Mouse (Mus musculus): ENCODE data around the gene Slc27a3. TPM values are rescaled to one million over a fixed set of nuclear protein-coding genes. Genes with fewer than 3 reads are reported as not detected.

Gene Slc27a3
- polyA plus RNA-seq, 2 experiments: 1.0 to 2.1 TPM

- ATAC-seq (ENCODE audit: insufficient read depth): peak; percentile 29; the same call in 1 of the 2 replicates
- peak in 1 of 3 experiments; percentile 24 for DNase-seq (ENCODE audit: low read depth in 3 of 3, low spot score in 3 of 3)
- no peaks in the 10 kb centered on the region for H3K36me3 ChIP-seq (replicated peaks; ENCODE audit: control insufficient read depth, insufficient read depth, low read depth)
- TF ChIP-seq EP300 (IDR thresholded peaks at IDR 0.05; ENCODE audit: low read depth): no peak
- TF ChIP-seq CTCF (IDR thresholded peaks at IDR 0.05; ENCODE audit: low read depth): no peak
- H3K9me3 ChIP-seq (ENCODE audit: control insufficient read depth, low read length): no peaks in the 10 kb centered on the region
- 0% methylated on average over 12 of the region's 12 CpGs for WGBS (ENCODE audit: insufficient replicate concordance)
- H3K27ac ChIP-seq: peak overlapping the region; percentile 82
- peaks cover 39 to 43% of the 10 kb centered on the region in 2 experiments for H3K4me1 ChIP-seq (replicated peaks; ENCODE audit: control insufficient read depth in 2 of 2, insufficient read depth in 2 of 2, low read length in 1 of 2)
- peak overlapping the region; percentile 84 for H3K9ac ChIP-seq (replicated peaks)
- peak overlapping the region; percentile 97 for H3K4me2 ChIP-seq (ENCODE audit: low read depth)
- H3K27me3 ChIP-seq (ENCODE audit: control insufficient read depth, insufficient read depth, low read length): no peaks in the 10 kb centered on the region
- peak overlapping the region; percentile 76 to 79 for H3K4me3 ChIP-seq (ENCODE audit: insufficient read depth in 1 of 2, low read depth in 2 of 2, low read length in 2 of 2)
These were observed 43.1 kb upstream of the Slc27a3 start for GRCm38 (mm10) chr3:90432811-90433219.

- H3K27me3 ChIP-seq (ENCODE audit: control insufficient read depth, insufficient read depth, low read length): no peaks in the 10 kb centered on the region
- H3K4me1 ChIP-seq (replicated peaks; ENCODE audit: control insufficient read depth in 2 of 2, insufficient read depth in 2 of 2, low read length in 1 of 2): peaks cover 39 to 43% of the 10 kb centered on the region in 2 experiments
- peak overlapping the region; percentile 82 for H3K27ac ChIP-seq
- no peaks in the 10 kb centered on the region for H3K36me3 ChIP-seq (replicated peaks; ENCODE audit: control insufficient read depth, insufficient read depth, low read depth)
- ATAC-seq (ENCODE audit: insufficient read depth): no peak
- peak overlapping the region; percentile 84 for H3K9ac ChIP-seq (replicated peaks)
- H3K9me3 ChIP-seq (ENCODE audit: control insufficient read depth, low read length): no peaks in the 10 kb centered on the region
- TF ChIP-seq CTCF (IDR thresholded peaks at IDR 0.05; ENCODE audit: low read depth): no peak
- no peak for TF ChIP-seq EP300 (IDR thresholded peaks at IDR 0.05; ENCODE audit: low read depth)
- peak overlapping the region; percentile 76 to 79 for H3K4me3 ChIP-seq (ENCODE audit: insufficient read depth in 1 of 2, low read depth in 2 of 2, low read length in 2 of 2)
- 12% methylated on average over 2 of the region's 2 CpGs for WGBS (ENCODE audit: insufficient replicate concordance)
- H3K4me2 ChIP-seq (ENCODE audit: low read depth): peak overlapping the region; percentile 97
- no peak for DNase-seq (ENCODE audit: low read depth in 3 of 3, low spot score in 3 of 3)
These were observed 42.6 kb upstream of the Slc27a3 start for GRCm38 (mm10) chr3:90432348-90432747.

GRCm38 (mm10) chr3:90429576-90429975 lies 39.8 kb upstream of the Slc27a3 start:
- no peak for TF ChIP-seq EP300 (IDR thresholded peaks at IDR 0.05; ENCODE audit: low read depth)
- TF ChIP-seq CTCF (IDR thresholded peaks at IDR 0.05; ENCODE audit: low read depth): no peak
- peak overlapping the region; percentile 16; the same call in 1 of the 2 replicates for H3K9ac ChIP-seq (replicated peaks)
- peak overlapping the region; percentile 44 for H3K4me2 ChIP-seq (ENCODE audit: low read depth)
- ATAC-seq (ENCODE audit: insufficient read depth) (no peak), DNase-seq (ENCODE audit: low read depth in 3 of 3, low spot score in 3 of 3) (peak in 2 of 3 experiments; percentile 29 to 40)
- no peaks in the 10 kb centered on the region for H3K36me3 ChIP-seq (replicated peaks; ENCODE audit: control insufficient read depth, insufficient read depth, low read depth)
- H3K4me3 ChIP-seq (ENCODE audit: insufficient read depth in 1 of 2, low read depth in 2 of 2, low read length in 2 of 2): no peak overlapping the region
- no peaks in the 10 kb centered on the region for H3K9me3 ChIP-seq (ENCODE audit: control insufficient read depth, low read length)
- no peak overlapping the region; the same call in 1 of the 2 replicates for H3K27ac ChIP-seq
- H3K4me1 ChIP-seq (replicated peaks; ENCODE audit: control insufficient read depth in 2 of 2, insufficient read depth in 2 of 2, low read length in 1 of 2): peaks cover 45 to 57% of the 10 kb centered on the region in 2 experiments
- 37% methylated on average over 3 of the region's 3 CpGs for WGBS (ENCODE audit: insufficient replicate concordance)
- H3K27me3 ChIP-seq (ENCODE audit: control insufficient read depth, insufficient read depth, low read length): no peaks in the 10 kb centered on the region

GRCm38 (mm10) chr3:90428186-90428585 lies 38.4 kb upstream of the Slc27a3 start:
- TF ChIP-seq CTCF (IDR thresholded peaks at IDR 0.05; ENCODE audit: low read depth) (no peak), EP300 (IDR thresholded peaks at IDR 0.05; ENCODE audit: low read depth) (no peak)
- no peak for DNase-seq (ENCODE audit: low read depth in 3 of 3, low spot score in 3 of 3)
- WGBS (ENCODE audit: insufficient replicate concordance): 73% methylated on average over 6 of the region's 6 CpGs
- no peaks in the 10 kb centered on the region for H3K9me3 ChIP-seq (ENCODE audit: control insufficient read depth, low read length)
- no peak overlapping the region for H3K4me2 ChIP-seq (ENCODE audit: low read depth)
- H3K4me1 ChIP-seq (replicated peaks; ENCODE audit: control insufficient read depth in 2 of 2, insufficient read depth in 2 of 2, low read length in 1 of 2): peaks cover 42 to 52% of the 10 kb centered on the region in 2 experiments
- no peak for ATAC-seq (ENCODE audit: insufficient read depth)
- H3K27ac ChIP-seq: no peak overlapping the region
- peaks cover 4% of the 10 kb centered on the region for H3K36me3 ChIP-seq (replicated peaks; ENCODE audit: control insufficient read depth, insufficient read depth, low read depth)
- no peaks in the 10 kb centered on the region for H3K27me3 ChIP-seq (ENCODE audit: control insufficient read depth, insufficient read depth, low read length)
- no peak overlapping the region for H3K4me3 ChIP-seq (ENCODE audit: insufficient read depth in 1 of 2, low read depth in 2 of 2, low read length in 2 of 2)
- H3K9ac ChIP-seq (replicated peaks): no peak overlapping the region

- Histone ChIP-seq H3K4me3 (ENCODE audit: insufficient read depth in 1 of 2, low read depth in 2 of 2, low read length in 2 of 2) (no peak overlapping the region), H3K27me3 (ENCODE audit: control insufficient read depth, insufficient read depth, low read length) (no peaks in the 10 kb centered on the region), H3K36me3 (replicated peaks; ENCODE audit: control insufficient read depth, insufficient read depth, low read depth) (peaks cover 4% of the 10 kb centered on the region), H3K4me1 (replicated peaks; ENCODE audit: control insufficient read depth in 2 of 2, insufficient read depth in 2 of 2, low read length in 1 of 2) (peaks cover 39 to 52% of the 10 kb centered on the region in 2 experiments), H3K9ac (replicated peaks) (no peak overlapping the region), H3K9me3 (ENCODE audit: control insufficient read depth, low read length) (no peaks in the 10 kb centered on the region), H3K4me2 (ENCODE audit: low read depth) (no peak overlapping the region), H3K27ac (no peak overlapping the region)
- TF ChIP-seq CTCF (IDR thresholded peaks at IDR 0.05; ENCODE audit: low read depth): no peak
- no peak for TF ChIP-seq EP300 (IDR thresholded peaks at IDR 0.05; ENCODE audit: low read depth)
- no peak for DNase-seq (ENCODE audit: low read depth in 3 of 3, low spot score in 3 of 3)
- 92% methylated on average over 1 of the region's 1 CpGs for WGBS (ENCODE audit: insufficient replicate concordance)
- ATAC-seq (ENCODE audit: insufficient read depth): no peak
These were observed 37.8 kb upstream of the Slc27a3 start for GRCm38 (mm10) chr3:90427574-90427973.
